Mouse (Mus musculus) heart, embryonic 14.5 days (tissue): ENCODE measurements around the gene Lsm8. TPM values are rescaled to one million over a fixed set of nuclear protein-coding genes. Genes with fewer than 3 reads are reported as not detected.
"Not testable (repeated sequence)": the region's sequence is repeated elsewhere in the genome, so short reads cannot be mapped to it uniquely, and the experiment has no call there.

Experiments
- ATAC-seq: fragments of 200-750 bp; cut with Nextera tagmentation; 2 replicates; pipeline ENCODE4 v1.8.0; 2017; ENCODE audit warnings: low read depth, moderate TSS enrichment; ENCODE audit not compliant: insufficient number of reproducible peaks, insufficient read depth, low FRiP score
- H3K27ac ChIP-seq, 2 experiments: fragments of 200-500 bp in 1 of 2; fragments of 300-500 bp in 1 of 2; sonication (generic) in 1 of 2; replicated peaks in 1 of 2; 2 replicates each; pipeline ENCODE4 v1.5.1; 2012 to 2014; ENCODE audit warnings: low read depth in 2 of 2, low read length in 2 of 2, control low read depth in 1 of 2, mild to moderate bottlenecking in 1 of 2, mixed read lengths in 1 of 2; ENCODE audit not compliant: control insufficient read depth in 1 of 2, insufficient read depth in 1 of 2
- H3K27me3 ChIP-seq: fragments of 300-500 bp; sonication (generic); 2 replicates; pipeline ENCODE4 v1.6.1; 2014; ENCODE audit warnings: mild to moderate bottlenecking, low read length, control low read depth; ENCODE audit not compliant: control insufficient read depth, insufficient read depth
- H3K36me3 ChIP-seq: fragments of 300-500 bp; sonication (generic); 2 replicates; pipeline ENCODE4 v1.6.1; 2014; ENCODE audit warnings: mild to moderate bottlenecking, control low read depth, low read length, mixed read lengths; ENCODE audit not compliant: control insufficient read depth, insufficient read depth
- H3K4me1 ChIP-seq, 2 experiments: fragments of 200-500 bp in 1 of 2; fragments of 300-500 bp in 1 of 2; sonication (generic) in 1 of 2; 2 replicates each; pipeline ENCODE4 v1.6.1; 2012 to 2014; ENCODE audit warnings: low read length in 2 of 2, control low read depth in 1 of 2, mixed read lengths in 1 of 2; ENCODE audit not compliant: control insufficient read depth in 2 of 2, insufficient read depth in 2 of 2
- H3K4me2 ChIP-seq: fragments of 300-500 bp; sonication (generic); 2 replicates; pipeline ENCODE4 v1.6.1; 2014; ENCODE audit warnings: mild to moderate bottlenecking, low read length
- H3K4me3 ChIP-seq, 2 experiments: fragments of 200-500 bp in 1 of 2; fragments of 300-500 bp in 1 of 2; sonication (generic) in 1 of 2; 2 replicates each; pipeline ENCODE4 v1.5.1; 2012 to 2014; ENCODE audit warnings: low read length in 2 of 2, mild to moderate bottlenecking in 2 of 2, control low read depth in 1 of 2, low read depth in 1 of 2, moderate library complexity in 1 of 2; ENCODE audit not compliant: control insufficient read depth in 1 of 2, insufficient read depth in 1 of 2
- H3K9ac ChIP-seq: fragments of 300-500 bp; sonication (generic); 2 replicates; pipeline ENCODE4 v1.6.1; 2014; ENCODE audit warnings: mild to moderate bottlenecking, low read length
- H3K9me3 ChIP-seq: fragments of 300-500 bp; sonication (generic); 2 replicates; pipeline ENCODE4 v1.6.1; 2016; ENCODE audit warnings: low read length, control low read depth; ENCODE audit not compliant: control insufficient read depth
- WGBS: fragments of 180-500 bp; shearing (Covaris S2); extraction: QIAGEN DNeasy Blood & Tissue Kit; methylation state at CpG from one replicate; pipeline ENCODE4 v1.1.7; 2014; 5-methylcytosine and 5-hydroxymethylcytosine counted together
- polyA plus RNA-seq: library from polyadenylated mRNA; unstranded; fragments of >200 nt; fragmentation: Nextera tagmentation; extraction: Ambion mirVana; gene quantifications from 2 replicates; pipeline ENCODE4 v1.2.1, GENCODE M21; 2014

Gene Lsm8
- polyA plus RNA-seq, 1 experiment from 2014 or later: 124 TPM

- Histone ChIP-seq H3K27ac (no peak overlapping the region), H3K9ac (no peak overlapping the region), H3K4me3 (no peak overlapping the region), H3K36me3 (no peaks in the 10 kb centered on the region), H3K4me2 (no peak overlapping the region), H3K9me3 (no peaks in the 10 kb centered on the region), H3K4me1 (no peaks in the 10 kb centered on the region), H3K27me3 (no peaks in the 10 kb centered on the region)
- WGBS: 62% methylated on average over 1 of the region's 1 CpGs
- no peak for ATAC-seq
Observed at GRCm38 (mm10) chr6:18832958-18833357, 15.4 kb upstream of the Lsm8 start.

GRCm38 (mm10) chr6:18844529-18844928, 3.9 kb upstream of the Lsm8 start:
- H3K27me3 ChIP-seq, H3K4me3 ChIP-seq, ATAC-seq, H3K4me1 ChIP-seq, H3K36me3 ChIP-seq, H3K4me2 ChIP-seq, H3K9me3 ChIP-seq, H3K27ac ChIP-seq, H3K9ac ChIP-seq: not testable (repeated sequence)
- no CpG with 5 or more reads among the region's 11 CpGs for WGBS

GRCm38 (mm10) chr6:18845571-18845970, 2.8 kb upstream of the Lsm8 start:
- H3K9me3 ChIP-seq, H3K9ac ChIP-seq, H3K4me2 ChIP-seq, H3K36me3 ChIP-seq, H3K27me3 ChIP-seq, ATAC-seq: not testable (repeated sequence)
- H3K4me3 ChIP-seq: peak overlapping the region in 1 of 2 experiments; percentile 23; a peak in 3 of 4 replicates
- peaks cover 0 to 12% of the 10 kb centered on the region in 2 experiments; a peak in 3 of 4 replicates for H3K4me1 ChIP-seq
- peak overlapping the region in 1 of 2 experiments; percentile 62; a peak in 1 of 4 replicates for H3K27ac ChIP-seq
- 1% methylated on average over 4 of the region's 7 CpGs for WGBS

GRCm38 (mm10) chr6:18848702-18849061, 303 bp downstream of the Lsm8 start:
- Histone ChIP-seq H3K4me3 (peak overlapping the region; percentile 80 to 91), H3K4me2 (peak overlapping the region; percentile 72), H3K27ac (peak overlapping the region; percentile 77 to 93; a peak in 3 of 4 replicates), H3K36me3 (peaks cover 33% of the 10 kb centered on the region), H3K4me1 (peaks cover 0 to 12% of the 10 kb centered on the region in 2 experiments; a peak in 3 of 4 replicates), H3K9me3 (no peaks in the 10 kb centered on the region), H3K9ac (peak overlapping the region; percentile 99), H3K27me3 (no peaks in the 10 kb centered on the region)
- WGBS: under 1% methylated on average over 28 of the region's 28 CpGs
- no peak; the same call in none of the 2 replicates for ATAC-seq

- Histone ChIP-seq H3K4me2 (no peak overlapping the region), H3K36me3 (peaks cover 67% of the 10 kb centered on the region), H3K4me3 (no peak overlapping the region), H3K9me3 (no peaks in the 10 kb centered on the region), H3K9ac (no peak overlapping the region), H3K27ac (no peak overlapping the region), H3K27me3 (no peaks in the 10 kb centered on the region), H3K4me1 (peaks cover 0 to under 1% of the 10 kb centered on the region in 2 experiments; a peak in 1 of 4 replicates)
- no peak for ATAC-seq
Observed at GRCm38 (mm10) chr6:18855323-18855722, 6.9 kb downstream of the Lsm8 start.

GRCm38 (mm10) chr6:18856487-18857078, 8.2 kb downstream of the Lsm8 start:
- Histone ChIP-seq H3K27ac (no peak overlapping the region), H3K36me3 (peaks cover 58% of the 10 kb centered on the region), H3K9ac (no peak overlapping the region), H3K4me3 (no peak overlapping the region), H3K27me3 (no peaks in the 10 kb centered on the region), H3K4me2 (no peak overlapping the region), H3K4me1 (no peaks in the 10 kb centered on the region), H3K9me3 (peaks cover 11% of the 10 kb centered on the region; the same call in 1 of the 2 replicates)
- WGBS: 95% methylated on average over 3 of the region's 3 CpGs
- ATAC-seq: no peak

- Histone ChIP-seq H3K4me1 (no peaks in the 10 kb centered on the region), H3K9ac (no peak within 1 kb of the TSS), H3K4me3 (no peak within 1 kb of the TSS), H3K4me2 (no peak within 1 kb of the TSS), H3K36me3 (no peaks in the 10 kb centered on the region), H3K27ac (no peak within 1 kb of the TSS), H3K27me3 (no peaks in the 10 kb centered on the region), H3K9me3 (peaks cover 8% of the 10 kb centered on the region; the same call in 1 of the 2 replicates)
- 91% methylated on average over 8 of the region's 8 CpGs for WGBS
- ATAC-seq: no peak
Observed at GRCm38 (mm10) chr6:18866018-18866417, 17.6 kb downstream of the Lsm8 start, which contains the start of gene Ankrd7. Gene Ankrd7, plus strand, starts transcription at chr6:18866318.

GRCm38 (mm10) chr6:18889030-18889429, 40.7 kb downstream of the Lsm8 start:
- no peaks in the 10 kb centered on the region for H3K4me1 ChIP-seq
- no peaks in the 10 kb centered on the region for H3K27me3 ChIP-seq
- WGBS: 56% methylated on average over 2 of the region's 2 CpGs
- H3K4me3 ChIP-seq: no peak overlapping the region
- no peaks in the 10 kb centered on the region for H3K36me3 ChIP-seq
- H3K27ac ChIP-seq: no peak overlapping the region
- ATAC-seq: no peak
- no peaks in the 10 kb centered on the region for H3K9me3 ChIP-seq
- H3K9ac ChIP-seq: no peak overlapping the region
- no peak overlapping the region for H3K4me2 ChIP-seq
